Mouse (Mus musculus): ENCODE measurements at regions not wholly inside any gene's neighbourhood (a gene's known extent, or its start where the extent isn't known, plus 50 kb on each side); places are given as distances from the start of the nearest gene placed in this dataset.

GRCm38 (mm10) chr13:69420166-69420565, 113.4 kb upstream of the Nsun2 start:
- intact Hi-C loops (cut with DNase I), result no loop called here
- no peak for DNase-seq

GRCm38 (mm10) chr13:69421966-69422365, 111.6 kb upstream of the Nsun2 start:
- no peak for DNase-seq
- intact Hi-C loops (cut with DNase I), result no loop called here

GRCm38 (mm10) chr13:69426117-69426516, 107.4 kb upstream of the Nsun2 start:
- DNase-seq, result peak; percentile 53 to 55
- intact Hi-C loops (cut with DNase I), result no loop called here

GRCm38 (mm10) chr13:69429596-69429995, 104.0 kb upstream of the Nsun2 start:
- no peak for DNase-seq
- intact Hi-C loops (cut with DNase I), result no loop called here

GRCm38 (mm10) chr13:69433461-69434323, 99.9 kb upstream of the Nsun2 start:
- DNase-seq, result peak; percentile 42 to 54
- intact Hi-C loops (cut with DNase I), result no loop called here

- DNase-seq, result no peak
- intact Hi-C loops (cut with DNase I), result no loop called here
Observed at GRCm38 (mm10) chr13:69439486-69439885, 94.1 kb upstream of the Nsun2 start.

GRCm38 (mm10) chr13:69441798-69442197, 91.7 kb upstream of the Nsun2 start:
- intact Hi-C loops (cut with DNase I), result no loop called here
- DNase-seq, result no peak

GRCm38 (mm10) chr13:69445611-69446010, 87.9 kb upstream of the Nsun2 start:
- no peak for DNase-seq
- intact Hi-C loops (cut with DNase I), result no loop called here

Small RNA genes lying in the stretch of these regions (microRNA-seq; reads per million reads assigned to microRNA genes)
- 0 reads per million in 2 experiments for gene Gm44375

All from heart, postnatal 10 days (tissue).